Mouse (Mus musculus) embryonic fibroblast, embryonic 13.5 days (primary cell): ENCODE measurements around the gene Atp5d. TPM values are rescaled to one million over a fixed set of nuclear protein-coding genes. Genes with fewer than 3 reads are reported as not detected.

Source experiments
- H3K27ac ChIP-seq: 2 replicates; pipeline ENCODE4 v1.5.1; 2012; ENCODE audit warnings: low read length, control low read depth, inconsistent platforms; ENCODE audit not compliant: insufficient read depth
- H3K4me1 ChIP-seq: 2 replicates; pipeline ENCODE4 v1.6.1; 2011; ENCODE audit warnings: low read length; ENCODE audit not compliant: control insufficient read depth, insufficient read depth
- H3K4me3 ChIP-seq: 2 replicates; pipeline ENCODE4 v1.5.1; 2011; ENCODE audit warnings: mild to moderate bottlenecking, control low read depth, low read length; ENCODE audit not compliant: insufficient read depth
- CTCF ChIP-seq: IDR thresholded peaks from 2 replicates; pipeline ENCODE4 v1.5.1; 2011; ENCODE audit warnings: mild to moderate bottlenecking, control low read depth, low read length, moderate library complexity, borderline replicate concordance; ENCODE audit not compliant: insufficient read depth
- POLR2A ChIP-seq: IDR thresholded peaks from 2 replicates; pipeline ENCODE4 v1.6.1; 2011; ENCODE audit warnings: low read depth, mild to moderate bottlenecking, control low read depth, low read length, moderate library complexity
- polyA plus RNA-seq: library from polyadenylated mRNA; stranded (reverse); fragments of >200 nt; gene quantifications from 2 replicates; pipeline ENCODE4 v1.2.4, GENCODE M21; 2011; ENCODE audit warnings: low read depth; ENCODE audit not compliant: missing spikeins, insufficient read length

The Atp5d gene
- polyA plus RNA-seq, 1 experiment, result 202 TPM

DNA sequence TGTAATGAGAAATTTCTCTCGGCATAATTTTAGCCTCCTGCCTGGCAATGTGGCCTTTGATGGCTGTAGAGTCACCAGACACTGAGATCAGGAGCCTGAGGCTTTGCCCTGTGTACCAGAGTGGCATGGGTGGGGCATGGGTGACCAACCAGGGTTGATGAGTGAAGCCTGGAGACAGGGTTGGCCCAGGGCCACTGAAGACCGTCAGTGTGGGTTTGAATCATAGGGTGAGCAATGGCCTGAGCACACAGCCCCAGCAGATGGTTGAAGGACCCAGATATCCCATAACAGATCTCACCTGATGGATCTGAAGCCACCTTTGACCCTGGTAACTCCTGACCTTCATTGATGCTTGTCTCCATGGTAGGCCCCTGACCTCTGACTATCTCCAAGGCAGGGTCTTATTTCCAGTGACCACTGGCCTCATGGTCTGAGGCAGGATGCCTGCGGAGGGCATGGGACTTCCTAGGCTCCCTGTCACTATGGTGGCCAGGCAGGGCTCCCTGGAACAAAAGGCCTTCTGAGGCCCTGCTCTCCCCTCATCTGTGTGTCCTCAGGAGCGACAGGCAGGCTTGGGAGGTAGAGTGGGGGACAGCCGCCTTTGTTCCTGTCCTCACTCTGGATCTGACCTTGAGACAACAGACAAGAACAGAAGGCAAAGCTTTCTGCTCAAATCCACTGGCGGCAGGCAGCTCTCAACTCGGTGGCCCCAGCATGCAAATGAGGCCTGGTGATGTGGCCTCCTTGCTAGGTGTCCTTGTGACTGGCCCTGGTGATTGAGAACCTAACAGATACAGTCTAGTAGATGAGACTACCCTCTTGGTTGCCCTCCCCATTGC lies 39.2 kb downstream of the Atp5d start:
- H3K4me3 ChIP-seq, result no peak overlapping the region
- H3K27ac ChIP-seq, result no peak overlapping the region
- no peak for TF ChIP-seq POLR2A
- peaks cover 11% of the 10 kb centered on the region; the same call in 1 of the 2 replicates for H3K4me1 ChIP-seq

- no peak within 1 kb of the TSS for H3K27ac ChIP-seq
- TF ChIP-seq CTCF (no peak), POLR2A (no peak)
- peak within 1 kb of the TSS; percentile 66 for H3K4me3 ChIP-seq
- peaks cover 8% of the 10 kb centered on the region; the same call in 1 of the 2 replicates for H3K4me1 ChIP-seq
Measured at GRCm38 (mm10) chr10:80179068-80180051, 40.9 kb downstream of the Atp5d start, which contains the start of gene Efna2. Efna2 (plus strand) TSS chr10:80179482.

DNA sequence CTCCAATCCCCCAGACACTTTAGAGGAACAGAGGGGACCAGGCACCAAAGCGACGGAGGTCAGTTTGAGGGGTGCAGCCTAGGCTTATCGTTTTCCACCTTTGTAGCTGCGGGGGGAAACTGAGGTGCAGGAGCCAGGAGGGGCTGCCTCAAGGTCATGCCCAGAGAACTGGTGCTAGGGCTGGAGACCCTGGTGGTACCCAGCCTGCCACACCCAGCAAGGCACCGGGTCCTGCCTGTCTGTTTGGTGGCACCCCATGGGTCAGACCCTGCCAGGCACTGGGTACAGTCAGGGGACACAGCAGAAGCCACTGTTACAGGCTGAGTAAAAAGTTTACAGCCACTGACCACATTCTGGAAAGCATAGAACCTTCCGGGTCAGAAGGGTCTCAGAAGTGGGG lies 41.9 kb downstream of the Atp5d start:
- no peak for TF ChIP-seq POLR2A
- TF ChIP-seq CTCF, result no peak
- Histone ChIP-seq H3K27ac (no peak overlapping the region), H3K4me3 (peak overlapping the region; percentile 66), H3K4me1 (peaks cover 8% of the 10 kb centered on the region; the same call in 1 of the 2 replicates)

DNA sequence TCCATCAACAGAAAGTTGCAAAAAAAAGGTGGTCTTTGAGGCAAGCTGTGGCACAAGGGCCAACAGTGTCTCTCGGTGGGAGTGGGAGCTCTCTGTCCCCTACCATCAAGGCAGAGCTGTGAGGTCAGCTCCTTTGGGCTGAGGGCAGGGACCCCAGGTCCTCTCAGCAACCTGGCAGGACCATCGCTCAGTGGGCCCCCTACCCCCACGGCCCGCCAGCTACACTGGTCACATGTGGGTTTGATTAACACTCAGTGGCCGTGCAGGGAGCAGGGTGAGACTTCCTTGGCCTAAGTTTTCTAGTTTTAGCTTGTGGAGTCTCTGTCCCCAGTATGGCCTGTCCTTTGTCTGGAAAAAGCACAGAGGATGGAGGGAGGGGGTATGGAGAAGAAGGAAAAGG lies 42.4 kb downstream of the Atp5d start:
- no peak for TF ChIP-seq CTCF
- no peak for TF ChIP-seq POLR2A
- Histone ChIP-seq H3K4me1 (peaks cover 6% of the 10 kb centered on the region; the same call in 1 of the 2 replicates), H3K4me3 (no peak overlapping the region), H3K27ac (no peak overlapping the region)

- H3K4me3 ChIP-seq, result no peak overlapping the region
- no peak for TF ChIP-seq CTCF
- no peak for TF ChIP-seq POLR2A
- H3K27ac ChIP-seq, result no peak overlapping the region
- 0 out of 2 replicates have a peak, but pooled peaks cover 4% of the 10 kb centered on the region for H3K4me1 ChIP-seq
Measured at GRCm38 (mm10) chr10:80182547-80182946, 44.1 kb downstream of the Atp5d start.

DNA sequence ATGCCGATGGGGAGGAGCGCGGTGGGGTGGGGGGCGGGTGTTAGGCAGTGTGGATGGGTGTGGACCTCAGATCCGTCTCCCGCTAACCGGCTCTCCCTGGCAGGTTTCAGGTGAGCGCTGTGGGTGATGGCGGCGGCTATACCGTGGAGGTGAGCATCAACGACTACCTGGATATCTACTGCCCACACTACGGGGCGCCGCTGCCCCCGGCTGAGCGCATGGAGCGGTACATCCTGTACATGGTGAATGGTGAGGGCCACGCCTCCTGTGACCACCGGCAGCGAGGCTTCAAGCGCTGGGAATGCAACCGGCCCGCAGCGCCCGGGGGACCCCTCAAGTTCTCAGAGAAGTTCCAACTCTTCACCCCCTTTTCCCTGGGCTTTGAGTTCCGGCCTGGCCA lies 48.2 kb downstream of the Atp5d start:
- no peak overlapping the region for H3K27ac ChIP-seq
- no peak overlapping the region for H3K4me3 ChIP-seq
- TF ChIP-seq POLR2A (no peak), CTCF (no peak)
- peaks cover 2% of the 10 kb centered on the region; the same call in 1 of the 2 replicates for H3K4me1 ChIP-seq

DNA sequence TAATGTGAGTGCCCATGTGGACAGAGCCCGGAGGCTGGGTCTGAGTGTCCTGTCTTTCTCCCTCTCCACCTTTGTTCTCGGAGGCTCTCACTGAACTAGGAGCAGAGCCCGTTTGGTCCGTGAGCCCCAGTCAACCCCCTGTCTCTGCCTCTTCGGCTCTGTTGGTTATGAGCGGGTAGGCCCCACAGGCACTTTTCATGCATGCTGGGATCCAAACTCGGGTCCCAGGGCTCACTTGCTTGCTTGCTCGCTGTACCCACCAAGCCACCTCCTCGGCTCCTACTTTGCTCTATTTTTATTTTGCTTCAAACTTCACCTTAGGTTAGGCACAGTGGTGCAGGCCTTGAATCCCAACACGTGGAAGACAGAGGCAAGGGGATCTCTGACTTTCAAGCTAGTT lies 49.3 kb downstream of the Atp5d start:
- TF ChIP-seq POLR2A (no peak), CTCF (no peak)
- no peak overlapping the region for H3K27ac ChIP-seq
- no peak overlapping the region for H3K4me3 ChIP-seq
- peaks cover 2% of the 10 kb centered on the region; the same call in 1 of the 2 replicates for H3K4me1 ChIP-seq

GRCm38 (mm10) chr10:80188453-80189024 lies 50.1 kb downstream of the Atp5d start:
- H3K4me3 ChIP-seq, result no peak overlapping the region
- TF ChIP-seq CTCF (no peak), POLR2A (no peak)
- H3K4me1 ChIP-seq, result peaks cover 2% of the 10 kb centered on the region; the same call in 1 of the 2 replicates
- H3K27ac ChIP-seq, result no peak overlapping the region

DNA sequence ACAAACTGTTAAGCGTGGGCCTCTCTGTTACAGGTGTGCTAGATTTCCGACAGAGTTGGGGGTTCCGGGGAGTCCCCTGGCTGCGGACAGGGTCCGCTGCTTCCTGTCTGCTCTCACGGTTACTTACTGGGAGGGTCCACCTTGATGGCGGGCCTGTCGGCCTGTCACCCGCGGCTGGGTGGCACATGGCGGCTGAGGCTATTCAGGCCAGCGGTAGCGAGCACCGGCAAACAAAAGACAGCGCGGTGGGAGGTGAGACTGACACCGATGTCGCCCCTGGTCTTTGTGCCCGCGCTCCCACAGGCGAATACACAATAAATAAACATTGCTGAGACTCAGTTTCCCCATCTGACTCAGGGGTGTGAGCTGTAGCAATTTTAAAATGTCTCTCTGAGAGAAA lies 51.6 kb downstream of the Atp5d start:
- no peak overlapping the region; the same call in 1 of the 2 replicates for H3K4me3 ChIP-seq
- peaks cover 2% of the 10 kb centered on the region; the same call in 1 of the 2 replicates for H3K4me1 ChIP-seq
- H3K27ac ChIP-seq, result no peak overlapping the region
- TF ChIP-seq CTCF (no peak), POLR2A (no peak)
